Mouse (Mus musculus) spleen, adult 12 weeks (tissue): ENCODE data around the gene Snapc3.
A peak's percentile ranks its signal among the peaks of the same experiment; 100 is the strongest.
"Not testable (repeated sequence)": the region's sequence is repeated elsewhere in the genome, so short reads cannot be mapped to it uniquely, and the experiment has no call there.

Source experiments
- DNase-seq: peaks from one replicate; pipeline ENCODE4 v3.0.0; 2022; ENCODE audit warnings: low spot score

The Snapc3 gene

GRCm38 (mm10) chr4:83417820-83418186 lies 279 bp downstream of the Snapc3 start:
- DNase-seq: no peak

DNA sequence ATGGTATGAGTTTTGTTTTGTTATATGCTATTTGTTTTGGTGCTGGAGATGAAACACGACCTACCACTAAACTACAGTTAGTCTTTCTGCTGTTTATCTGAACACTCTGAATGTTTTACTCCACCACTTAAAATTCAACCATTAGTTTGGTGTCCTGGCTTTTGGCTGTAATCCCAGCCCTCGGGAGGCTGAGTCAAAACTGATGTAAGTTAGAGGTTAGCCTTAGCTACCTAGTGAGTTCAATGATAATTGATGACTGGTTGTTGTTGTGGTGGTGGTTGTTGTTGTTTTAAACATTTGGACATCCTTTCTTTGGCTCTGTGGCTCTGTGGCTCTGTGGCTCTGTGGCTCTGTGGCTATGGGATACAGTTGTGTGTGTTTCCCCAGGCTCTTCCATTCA lies 1.3 kb downstream of the Snapc3 start:
- DNase-seq: no peak

DNA sequence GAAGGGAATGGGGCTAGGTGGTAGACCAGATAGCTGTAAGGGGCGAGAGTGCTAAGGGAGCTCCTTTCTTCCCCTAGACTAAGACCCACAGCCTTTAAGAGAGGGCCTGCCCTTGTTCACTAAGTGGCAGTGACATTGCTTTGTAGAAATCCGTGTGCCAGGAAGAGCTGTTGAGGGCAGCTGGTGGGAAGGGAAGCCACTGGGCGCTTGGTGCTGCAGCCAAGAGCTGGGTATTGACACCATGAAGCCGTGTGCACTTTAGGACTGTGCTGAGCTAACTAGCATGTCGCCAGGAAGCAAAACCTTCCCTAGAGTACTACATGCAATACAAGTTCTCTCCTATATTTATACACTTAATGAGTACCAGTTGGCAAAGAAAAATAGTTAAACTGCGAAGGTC lies 6.1 kb downstream of the Snapc3 start:
- DNase-seq: no peak

- no peak for DNase-seq
Observed at GRCm38 (mm10) chr4:83425119-83425518, 7.6 kb downstream of the Snapc3 start.

DNA sequence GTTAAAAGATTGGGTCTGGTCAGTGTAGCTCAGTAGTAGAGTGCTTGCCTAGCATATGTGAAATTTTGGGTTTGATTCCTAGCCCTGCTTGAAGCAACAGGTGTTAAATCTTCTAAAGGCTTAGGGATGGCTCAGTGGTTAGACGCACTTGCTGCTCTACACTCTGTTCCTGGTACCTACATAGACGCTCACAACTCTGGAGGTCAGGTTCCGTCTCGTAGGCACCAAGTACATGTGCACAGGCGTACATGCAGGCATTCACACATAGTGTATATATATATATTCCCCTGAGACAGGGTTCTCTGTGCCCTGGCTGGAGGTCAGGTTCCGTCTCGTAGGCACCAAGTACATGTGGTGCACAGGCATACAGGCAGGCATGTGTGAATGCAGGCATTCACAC lies 9.6 kb downstream of the Snapc3 start:
- no peak for DNase-seq

GRCm38 (mm10) chr4:83427696-83428095 lies 10.2 kb downstream of the Snapc3 start:
- DNase-seq: no peak

DNA sequence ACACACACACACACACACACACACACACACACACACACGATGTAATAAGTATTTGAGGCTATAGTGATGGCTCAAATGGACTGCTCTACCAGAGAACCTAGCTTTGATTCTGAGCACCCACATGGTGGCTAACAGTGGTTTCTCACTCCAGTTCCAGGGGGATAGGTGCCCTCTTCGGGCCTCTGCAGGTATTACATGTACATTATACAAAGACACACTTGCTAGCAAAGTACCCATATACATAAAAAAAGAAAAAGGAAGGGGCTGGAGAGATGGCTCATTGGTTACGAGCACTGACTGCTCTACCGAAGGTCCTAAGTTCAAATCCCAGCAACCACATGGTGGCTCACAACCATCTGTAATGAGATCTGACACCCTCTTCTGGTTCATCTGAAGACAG lies 11.3 kb downstream of the Snapc3 start:
- DNase-seq: no peak

DNA sequence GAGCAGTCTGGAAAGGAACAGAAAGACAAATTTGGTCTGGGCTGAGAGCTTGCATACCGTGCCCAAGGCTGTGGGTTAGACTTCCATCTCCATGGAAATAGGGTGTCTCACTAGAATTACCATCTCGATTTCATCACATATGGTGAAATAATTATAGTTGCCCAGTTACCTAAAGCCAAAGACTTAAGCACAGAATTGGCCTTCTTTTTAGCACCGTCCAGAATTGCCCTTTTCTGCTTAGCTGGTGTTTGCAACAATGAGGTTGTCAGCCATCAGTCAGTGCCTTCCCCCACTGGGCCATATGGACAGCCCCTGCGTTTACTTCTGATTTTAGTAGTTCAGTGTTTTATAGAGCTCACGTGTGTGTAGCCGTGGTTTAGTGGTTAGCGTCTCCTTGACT lies 14.4 kb downstream of the Snapc3 start:
- DNase-seq: no peak

DNA sequence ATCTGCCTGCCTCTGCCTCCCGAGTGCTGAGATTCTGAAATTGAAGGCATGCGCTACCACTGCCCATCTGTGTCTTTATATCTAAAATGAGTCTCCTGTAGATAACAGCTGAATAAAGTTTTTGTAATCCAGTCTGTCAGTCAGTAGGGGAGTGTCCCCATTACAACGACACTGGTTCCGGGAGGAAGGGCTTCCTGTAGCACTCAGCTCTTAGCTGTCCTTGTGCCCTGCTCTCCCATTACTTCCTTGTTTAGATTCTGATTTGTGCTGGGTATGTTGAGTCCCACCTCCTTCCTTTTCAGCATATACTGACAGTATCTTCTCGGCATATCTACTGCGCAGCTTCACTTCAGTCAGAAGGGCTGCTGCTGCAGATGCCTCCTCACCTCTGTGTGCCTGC lies 15.4 kb downstream of the Snapc3 start:
- DNase-seq: no peak

DNA sequence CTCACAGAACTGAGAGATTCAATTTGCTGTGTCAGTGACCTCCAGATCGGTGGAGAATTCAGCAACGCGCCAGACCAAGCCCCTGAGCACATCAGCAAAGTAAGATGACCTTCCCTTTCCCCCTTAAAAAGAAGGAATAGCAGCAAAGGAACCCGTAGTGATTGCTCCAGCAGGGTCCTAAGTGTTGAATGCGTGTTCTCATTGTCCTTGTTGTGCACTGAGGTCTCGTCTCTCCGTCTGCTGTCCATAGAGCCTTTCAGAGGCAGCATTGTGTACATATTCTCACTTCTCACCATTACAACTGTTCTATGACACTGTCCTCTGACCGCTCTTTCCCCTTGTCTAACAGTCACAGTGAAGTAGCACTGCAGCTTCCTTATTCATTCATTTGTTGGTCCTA lies 18.9 kb downstream of the Snapc3 start:
- DNase-seq: no peak

DNA sequence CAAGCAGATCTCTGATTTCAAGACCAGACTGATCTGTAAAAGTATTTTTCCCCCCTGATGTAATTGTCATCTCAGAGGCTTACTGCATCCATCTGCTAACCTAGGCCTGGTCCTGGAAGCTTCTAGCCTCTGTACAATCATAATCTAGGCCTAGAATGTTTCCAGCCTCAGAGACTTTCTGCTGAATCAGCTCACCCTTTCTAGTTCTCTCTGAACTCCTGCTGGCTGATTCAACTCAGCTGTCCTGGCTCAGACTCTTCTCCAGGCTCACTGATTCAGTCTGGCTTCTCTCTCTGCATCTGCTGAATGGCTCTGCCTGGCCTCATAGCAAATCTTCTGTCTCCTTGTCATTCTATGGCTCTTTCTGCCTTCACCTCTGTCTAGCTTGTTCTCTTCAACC lies 20.6 kb downstream of the Snapc3 start:
- DNase-seq: no peak

- DNase-seq: no peak
Observed at GRCm38 (mm10) chr4:83439045-83439444, 21.5 kb downstream of the Snapc3 start.

DNA sequence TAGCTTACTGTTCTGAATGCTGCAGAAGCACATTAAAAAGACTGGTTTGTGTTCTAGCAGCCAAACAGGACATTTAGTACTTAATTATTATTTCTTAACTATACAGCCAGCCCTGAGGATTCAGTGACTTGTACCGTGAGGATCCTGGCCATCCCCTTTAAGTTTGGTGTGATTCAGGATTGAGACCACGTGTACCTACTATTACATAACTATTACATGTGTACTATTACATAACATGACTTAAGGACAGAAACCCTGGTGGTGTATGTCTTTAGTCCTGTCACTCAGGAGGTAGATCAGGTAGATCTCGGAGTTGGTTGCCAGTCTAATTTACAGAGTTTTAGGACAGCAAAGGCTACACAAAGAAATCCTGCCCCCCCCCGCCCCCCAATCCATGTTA lies 23.5 kb downstream of the Snapc3 start:
- no peak for DNase-seq

DNA sequence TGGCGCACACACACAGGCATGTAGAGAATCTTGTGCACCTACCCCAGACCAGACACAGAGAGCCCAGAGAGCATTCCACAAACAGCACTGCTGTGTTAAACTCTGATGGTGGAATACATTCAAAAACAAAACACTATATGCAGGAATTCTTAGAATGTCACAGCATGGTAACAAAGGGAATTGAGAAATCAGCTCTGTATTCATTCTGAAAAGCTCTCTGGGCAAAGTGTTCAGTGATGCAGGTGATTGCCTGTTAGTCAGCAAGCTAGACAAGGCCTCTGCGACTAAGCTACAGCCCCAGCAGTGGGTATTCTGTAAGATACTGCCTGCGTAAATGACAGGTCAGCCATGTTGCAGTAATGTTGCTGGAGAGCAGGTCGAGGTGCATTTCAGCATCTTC lies 33.3 kb downstream of the Snapc3 start:
- no peak for DNase-seq

- no peak for DNase-seq
Observed at GRCm38 (mm10) chr4:83460106-83460505, 42.6 kb downstream of the Snapc3 start.

GRCm38 (mm10) chr4:83464827-83465226 lies 47.3 kb downstream of the Snapc3 start:
- DNase-seq: no peak

DNA sequence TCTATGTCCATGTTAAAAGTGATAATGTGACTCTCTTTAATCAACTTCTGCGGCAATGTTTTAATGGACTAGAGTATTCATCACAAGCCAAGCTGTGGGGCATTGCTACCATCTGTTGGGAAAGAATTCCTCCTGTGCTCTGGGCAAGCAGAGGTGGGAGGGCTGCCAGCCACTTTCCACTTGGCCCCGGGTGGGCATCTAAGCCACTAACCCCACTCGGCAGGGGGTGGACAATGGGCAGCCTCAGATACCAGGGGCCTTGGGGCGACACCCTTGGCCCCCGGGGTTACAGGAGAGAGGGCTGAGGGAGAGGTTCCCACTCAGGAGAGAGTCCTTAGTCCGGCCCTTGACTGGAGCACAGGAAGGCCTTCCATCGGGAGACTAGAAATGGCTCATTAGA lies 50.1 kb downstream of the Snapc3 start:
- DNase-seq: no peak

DNA sequence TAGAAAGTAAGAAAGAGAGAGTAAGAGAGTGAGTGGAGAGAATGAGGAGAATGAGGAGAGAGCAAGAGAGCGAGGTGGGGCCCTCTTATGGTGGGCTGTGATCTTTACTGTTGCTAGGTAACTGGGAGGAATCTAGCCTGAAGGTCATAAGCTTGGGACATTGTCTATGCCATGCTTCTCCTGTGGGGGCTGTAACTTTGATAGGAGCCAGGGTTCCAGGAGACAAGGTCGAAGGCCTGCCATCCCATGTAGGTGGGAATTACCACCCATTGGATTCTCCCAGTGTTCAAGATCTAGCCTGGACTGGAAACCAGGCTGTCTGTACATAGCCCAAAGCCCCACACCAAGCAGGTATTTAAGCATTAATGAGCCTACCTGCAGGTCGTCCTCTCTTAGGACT lies 50.7 kb downstream of the Snapc3 start:
- no peak for DNase-seq

- DNase-seq: no peak
Observed at GRCm38 (mm10) chr4:83485250-83485649, 67.7 kb downstream of the Snapc3 start.

GRCm38 (mm10) chr4:83485735-83486116 lies 68.2 kb downstream of the Snapc3 start:
- DNase-seq: peak; percentile 79

- DNase-seq: peak; percentile 86
Observed at GRCm38 (mm10) chr4:83486117-83486901, 68.8 kb downstream of the Snapc3 start, which contains the start of gene Psip1. TSS of gene Psip1 (minus strand) at chr4:83486459.

GRCm38 (mm10) chr4:83489121-83489520 lies 71.6 kb downstream of the Snapc3 start:
- DNase-seq: no peak

DNA sequence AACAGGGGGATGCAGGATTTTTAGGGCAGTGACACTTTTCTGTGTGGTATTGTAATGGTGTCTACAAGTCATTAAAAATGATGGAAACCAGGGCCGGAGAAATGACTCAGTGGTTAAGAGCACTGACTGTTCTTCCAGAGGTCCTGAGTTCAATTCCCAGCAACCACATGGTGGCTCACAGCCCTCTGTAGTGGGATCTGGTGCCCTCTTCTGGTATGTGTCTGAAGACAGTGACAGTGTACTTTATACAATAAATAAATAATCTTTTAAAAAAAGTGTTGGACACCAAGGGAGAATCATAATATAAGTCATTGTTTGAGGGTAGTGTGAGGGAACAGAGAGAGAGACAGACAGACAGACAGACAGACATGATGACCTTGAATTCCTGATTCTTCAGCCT lies 75.6 kb downstream of the Snapc3 start:
- DNase-seq: no peak

DNA sequence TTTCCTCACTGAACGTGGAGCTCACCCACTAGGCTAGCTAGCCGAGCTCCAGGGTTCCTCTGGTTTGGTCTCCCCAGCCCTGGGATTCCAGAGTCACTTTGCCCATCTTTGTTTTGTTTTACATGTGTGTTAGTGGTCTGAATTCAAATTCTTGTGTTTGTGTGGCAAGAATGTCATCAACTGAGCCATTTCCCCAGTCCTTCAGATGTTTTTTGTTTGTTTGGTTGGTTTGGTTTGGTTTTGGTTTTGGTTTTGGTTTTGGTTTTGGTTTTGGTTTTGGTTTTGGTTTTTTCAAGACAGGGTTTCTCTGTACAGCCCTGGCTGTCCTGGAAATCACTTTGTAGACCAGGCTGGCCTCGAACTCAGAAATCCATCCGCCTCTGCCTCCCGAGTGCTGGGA lies 79.5 kb downstream of the Snapc3 start:
- not testable (repeated sequence) for DNase-seq
